Mouse (Mus musculus) kidney, adult 2 months (tissue): ENCODE results near the gene Rab8a.

Source experiments
- CTCF ChIP-seq: fragments of 200-500 bp; conservative IDR thresholded peaks from 2 replicates; pipeline ENCODE4 v1.5.1; 2011; ENCODE audit warnings: low read depth, mild to moderate bottlenecking, control low read depth, low read length, moderate library complexity, mixed read lengths; ENCODE audit not compliant: insufficient read depth, insufficient read length
- POLR2A ChIP-seq: fragments of 200-500 bp; IDR thresholded peaks from one replicate; pipeline ENCODE4 v1.6.1; 2011; ENCODE audit warnings: low read depth, low read length, control low read depth

DNA sequence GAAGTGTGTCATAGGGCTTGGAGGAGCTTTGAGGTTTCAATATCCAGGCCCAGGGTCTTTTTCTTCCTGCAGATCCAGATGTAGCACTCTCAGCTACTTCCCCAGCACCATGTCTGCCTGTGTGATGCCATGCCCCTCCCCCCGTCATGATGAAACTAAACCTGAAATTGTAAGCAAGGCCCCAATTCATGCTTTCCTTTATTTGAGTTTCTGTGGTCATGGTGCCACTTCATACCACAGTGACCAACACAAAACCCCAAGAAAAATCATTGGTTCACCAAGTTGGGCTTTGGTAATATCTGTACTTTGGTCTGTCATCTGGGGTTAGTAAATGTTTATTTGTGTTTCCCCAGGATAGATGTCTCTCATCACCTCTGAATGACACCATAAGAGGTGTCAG lies 47.6 kb downstream of the Rab8a start:
- no peak for TF ChIP-seq CTCF
- no peak for TF ChIP-seq POLR2A
